In genomic region chr8:88921967-88922366, GRCm38 (mm10) we compare ENCODE assay signal across 32 mouse cellular contexts.
DNase-seq lines count a peak whose midpoint lies in the region; ATAC-seq lines count a peak whose summit lies in the region.
"Had no signal": no experiment of that assay in that cellular context is flagged by ENCODE, and none has a peak within 500 bp of the region (broad histone marks: within the 10 kb centered on the region; RNA-seq: fewer than 3 reads in every experiment).

No protein-coding gene starts in this region.

- H3K36me3 ChIP-seq in heart, embryonic 10.5 days, result no peaks in the 10 kb centered on the region
- H3K36me3 ChIP-seq in heart, embryonic 15.5 days, result no peaks in the 10 kb centered on the region
- no peaks in the 10 kb centered on the region for H3K36me3 ChIP-seq in stomach, embryonic 14.5 days (ENCODE audit: control insufficient read depth, insufficient read depth, low read length)
- H3K36me3 ChIP-seq in forebrain, embryonic 10.5 days (replicated peaks), result no peaks in the 10 kb centered on the region
- H3K36me3 ChIP-seq: forebrain, embryonic 12.5 days; hindbrain, embryonic 12.5 days; limb, embryonic 10.5 days; limb, embryonic 15.5 days; liver, embryonic 13.5 days; midbrain, embryonic 13.5 days had no signal

- no peak overlapping the region for H3K9ac ChIP-seq in heart, embryonic 15.5 days
- H3K9ac ChIP-seq in stomach, embryonic 14.5 days (replicated peaks; ENCODE audit: low read depth, low read length), result no peak overlapping the region
- H3K9ac ChIP-seq: forebrain, embryonic 12.5 days; forebrain, postnatal 0 days; hindbrain, embryonic 12.5 days; limb, embryonic 15.5 days; liver, embryonic 13.5 days; midbrain, embryonic 13.5 days had no signal

- H3K27me3 ChIP-seq in heart, embryonic 10.5 days (ENCODE audit: insufficient read depth, poor library complexity, severe bottlenecking), result peaks cover 21% of the 10 kb centered on the region; the same call in 1 of the 2 replicates
- H3K27me3 ChIP-seq in heart, embryonic 15.5 days, result peaks cover 58% of the 10 kb centered on the region
- H3K27me3 ChIP-seq in stomach, embryonic 14.5 days (ENCODE audit: control insufficient read depth, insufficient read depth, low read length), result no peaks in the 10 kb centered on the region
- H3K27me3 ChIP-seq in forebrain, embryonic 10.5 days (ENCODE audit: poor library complexity, severe bottlenecking), result 0 out of 2 replicates have a peak, but pooled peaks cover 6% of the 10 kb centered on the region
- H3K27me3 ChIP-seq: forebrain, embryonic 12.5 days; liver, embryonic 13.5 days; midbrain, embryonic 13.5 days had no signal

- peak; percentile 68 for ATAC-seq in heart, embryonic 15.5 days (replicated peaks; ENCODE audit: insufficient number of reproducible peaks, insufficient read depth, low FRiP score, low read depth)
- ATAC-seq in stomach, embryonic 14.5 days (ENCODE audit: insufficient number of reproducible peaks, insufficient read depth, low FRiP score, low read depth), result peak; percentile 49; the same call in 1 of the 2 replicates
- ATAC-seq: forebrain, postnatal 0 days; lung, postnatal 0 days; midbrain, embryonic 13.5 days had no signal

- peak overlapping the region; percentile 76; the same call in 1 of the 2 replicates for H3K27ac ChIP-seq in heart, embryonic 10.5 days
- peak overlapping the region; percentile 65 for H3K27ac ChIP-seq in heart, embryonic 15.5 days
- H3K27ac ChIP-seq in stomach, embryonic 14.5 days (ENCODE audit: low read length), result peak overlapping the region; percentile 41; the same call in 1 of the 2 replicates
- no peak overlapping the region for H3K27ac ChIP-seq in forebrain, embryonic 10.5 days
- H3K27ac ChIP-seq: forebrain, embryonic 12.5 days; hindbrain, embryonic 12.5 days; limb, embryonic 10.5 days; limb, embryonic 15.5 days; liver, embryonic 13.5 days; macrophage; midbrain, embryonic 13.5 days had no signal

- DNase-seq in heart, adult 9 months (ENCODE audit: low spot score in 2 of 2), result peak; percentile 19 to 30
- peak; percentile 90 for DNase-seq in heart, embryonic 10.5 days (ENCODE audit: low spot score)
- no peak for DNase-seq in lung, postnatal 14 days
- DNase-seq in embryo, embryonic 9.5 days (ENCODE audit: extremely low spot score), result no peak
- no peak for DNase-seq in forebrain, embryonic 10.5 days (ENCODE audit: extremely low spot score, low spot score)
- no peak for DNase-seq in gastrocnemius, postnatal 36 days
- DNase-seq: adrenal gland, adult 2 months; adrenal gland, postnatal 36 days; B cell, adult 2 months; cerebellum, adult 18-20 months; cerebellum, postnatal 10 days; forebrain, postnatal 0 days; gastrocnemius, postnatal 10 days; kidney, adult 11 months; kidney, postnatal 36 days; layer of hippocampus, postnatal 36 days; liver, embryonic 13.5 days; lung, adult 18-20 months; retina, postnatal 1 day; right cerebral cortex, postnatal 14 days; thymus, adult 2 months; thymus, postnatal 36 days had no signal

- peaks cover 20% of the 10 kb centered on the region for H3K4me1 ChIP-seq in heart, embryonic 10.5 days
- peaks cover 14% of the 10 kb centered on the region; the same call in 1 of the 2 replicates for H3K4me1 ChIP-seq in heart, embryonic 15.5 days (replicated peaks)
- H3K4me1 ChIP-seq in stomach, embryonic 14.5 days (ENCODE audit: control insufficient read depth, insufficient read depth, low read length), result 0 out of 2 replicates have a peak, but pooled peaks cover 2% of the 10 kb centered on the region
- 0 out of 2 replicates have a peak, but pooled peaks cover 8% of the 10 kb centered on the region for H3K4me1 ChIP-seq in forebrain, embryonic 10.5 days
- H3K4me1 ChIP-seq: limb, embryonic 10.5 days; liver, embryonic 13.5 days had no signal

- H3K4me3 ChIP-seq in heart, embryonic 10.5 days, result no peak overlapping the region
- no peak overlapping the region for H3K4me3 ChIP-seq in heart, embryonic 15.5 days
- H3K4me3 ChIP-seq in stomach, embryonic 14.5 days (ENCODE audit: low read depth, low read length), result no peak overlapping the region
- no peak overlapping the region for H3K4me3 ChIP-seq in forebrain, embryonic 10.5 days
- H3K4me3 ChIP-seq: erythroblast, embryonic 14.5 days; forebrain, embryonic 12.5 days; hindbrain, embryonic 12.5 days; limb, embryonic 10.5 days; limb, embryonic 15.5 days; liver, embryonic 13.5 days; midbrain, embryonic 13.5 days had no signal

- intact Hi-C loops in gastrocnemius, postnatal 36 days (cut with DNase I), result no loop called here

- no peak overlapping the region for H3K4me2 ChIP-seq in heart, embryonic 15.5 days
- no peak overlapping the region for H3K4me2 ChIP-seq in stomach, embryonic 14.5 days (replicated peaks; ENCODE audit: low read depth, low read length)
- H3K4me2 ChIP-seq: forebrain, embryonic 12.5 days; hindbrain, embryonic 12.5 days; limb, embryonic 15.5 days; liver, embryonic 13.5 days; midbrain, embryonic 13.5 days had no signal

- WGBS in heart, embryonic 10.5 days, result 21% methylated on average over 4 of the region's 4 CpGs
- 31% methylated on average over 4 of the region's 4 CpGs for WGBS in heart, embryonic 15.5 days
- 68% methylated on average over 4 of the region's 4 CpGs for whole genome bisulfite sequencing in stomach, embryonic 14.5 days
- 88% methylated on average over 4 of the region's 4 CpGs for WGBS in forebrain, embryonic 10.5 days

- H3K9me3 ChIP-seq in heart, embryonic 10.5 days, result no peaks in the 10 kb centered on the region
- H3K9me3 ChIP-seq in heart, embryonic 15.5 days (replicated peaks), result no peaks in the 10 kb centered on the region
- H3K9me3 ChIP-seq in stomach, embryonic 14.5 days (ENCODE audit: control insufficient read depth, low read depth, low read length), result no peaks in the 10 kb centered on the region
- no peaks in the 10 kb centered on the region for H3K9me3 ChIP-seq in forebrain, embryonic 10.5 days
- H3K9me3 ChIP-seq: forebrain, embryonic 12.5 days; hindbrain, embryonic 12.5 days; limb, embryonic 10.5 days; limb, embryonic 15.5 days; liver, embryonic 13.5 days; midbrain, embryonic 13.5 days had no signal

Comparison
In these comparisons a context has a peak if more than half of its experiments do, and no peak if none do; other contexts are left out.
1. DNase-seq: peak in heart, adult 9 months (2 of 2) and heart, embryonic 10.5 days (single experiment); none in lung, postnatal 14 days (single experiment), embryo, embryonic 9.5 days (single experiment), forebrain, embryonic 10.5 days (single experiment) and gastrocnemius, postnatal 36 days (0 of 2).